Mouse (Mus musculus) spleen, adult 2 months (tissue): ENCODE data around the gene Cntnap2. TPM values are rescaled to one million over a fixed set of nuclear protein-coding genes. Genes with fewer than 3 reads are reported as not detected.

Source experiments
- DNase-seq, 2 experiments: peaks; one replicate each; pipeline versions ENCODE4 v3.0.0 to v3.0.0-alpha.2; 2012 to 2021; ENCODE audit warnings: low spot score in 2 of 2, low read depth in 1 of 2
- H3K27ac ChIP-seq: fragments of 200-500 bp; 2 replicates; pipeline ENCODE4 v1.5.1; 2012; ENCODE audit warnings: low read length, inconsistent platforms; ENCODE audit not compliant: insufficient read depth
- H3K27me3 ChIP-seq: fragments of 200-500 bp; 2 replicates; pipeline ENCODE4 v1.6.1; 2012; ENCODE audit warnings: mild to moderate bottlenecking, moderate library complexity, low read length, inconsistent platforms; ENCODE audit not compliant: control insufficient read depth, insufficient read depth
- H3K36me3 ChIP-seq: fragments of 200-500 bp; 2 replicates; pipeline ENCODE4 v1.6.1; 2012; ENCODE audit warnings: mild to moderate bottlenecking, low read length, inconsistent platforms; ENCODE audit not compliant: control insufficient read depth, insufficient read depth
- H3K4me1 ChIP-seq: fragments of 200-500 bp; 2 replicates; pipeline ENCODE4 v1.6.1; 2011; ENCODE audit warnings: inconsistent platforms; ENCODE audit not compliant: control insufficient read depth, insufficient read depth, insufficient read length
- H3K4me3 ChIP-seq: fragments of 200-500 bp; 2 replicates; pipeline ENCODE4 v1.5.1; 2011; ENCODE audit warnings: mild to moderate bottlenecking, inconsistent platforms; ENCODE audit not compliant: insufficient read depth, insufficient read length; ENCODE audit errors: extremely low read depth
- CTCF ChIP-seq: fragments of 200-500 bp; IDR thresholded peaks from 2 replicates; pipeline ENCODE4 v1.5.1; 2011; ENCODE audit warnings: mild to moderate bottlenecking, inconsistent platforms; ENCODE audit not compliant: insufficient read depth, insufficient read length, insufficient replicate concordance; ENCODE audit errors: extremely low read depth
- POLR2A ChIP-seq: fragments of 200-500 bp; IDR thresholded peaks from 2 replicates; pipeline ENCODE4 v1.6.1; 2011; ENCODE audit warnings: low read depth, low read length, inconsistent platforms
- WGBS: fragments of 180-500 bp; shearing (Covaris S2); methylation state at CpG from one replicate; pipeline ENCODE4 v1.1.7; 2018; 5-methylcytosine and 5-hydroxymethylcytosine counted together
- polyA plus RNA-seq: library from polyadenylated mRNA; depleted of rRNA; stranded (reverse); fragments of >200 nt; gene quantifications from 2 replicates; pipeline ENCODE4 v1.2.3, GENCODE M21; 2012

Gene Cntnap2
- polyA plus RNA-seq, 1 experiment = not detected

GRCm38 (mm10) chr6:46031821-46032594 lies 972.9 kb downstream of the Cntnap2 start:
- no peak overlapping the region for H3K27ac ChIP-seq
- no peaks in the 10 kb centered on the region for H3K4me1 ChIP-seq
- 67% methylated on average over 2 of the region's 2 CpGs for WGBS
- DNase-seq = no peak
- H3K27me3 ChIP-seq = no peaks in the 10 kb centered on the region
- TF ChIP-seq CTCF = no peak
- TF ChIP-seq POLR2A = no peak
- H3K4me3 ChIP-seq = no peak overlapping the region
- H3K36me3 ChIP-seq = no peaks in the 10 kb centered on the region

- TF ChIP-seq CTCF = no peak
- TF ChIP-seq POLR2A = no peak
- DNase-seq = no peak
- Histone ChIP-seq H3K4me1 (no peaks in the 10 kb centered on the region), H3K4me3 (no peak overlapping the region), H3K36me3 (no peaks in the 10 kb centered on the region), H3K27me3 (no peaks in the 10 kb centered on the region), H3K27ac (no peak overlapping the region)
- 72% methylated on average over 2 of the region's 2 CpGs for WGBS
Measured at GRCm38 (mm10) chr6:46033108-46033507, 974.0 kb downstream of the Cntnap2 start.

GRCm38 (mm10) chr6:46040671-46041070 lies 981.5 kb downstream of the Cntnap2 start:
- Histone ChIP-seq H3K4me3 (no peak overlapping the region), H3K36me3 (no peaks in the 10 kb centered on the region), H3K27ac (no peak overlapping the region), H3K27me3 (no peaks in the 10 kb centered on the region), H3K4me1 (no peaks in the 10 kb centered on the region)
- 82% methylated on average over 4 of the region's 4 CpGs for WGBS
- no peak for TF ChIP-seq CTCF
- TF ChIP-seq POLR2A = no peak
- DNase-seq = no peak

- TF ChIP-seq CTCF (no peak), POLR2A (no peak)
- WGBS = 78% methylated on average over 2 of the region's 2 CpGs
- no peaks in the 10 kb centered on the region for H3K4me1 ChIP-seq
- H3K36me3 ChIP-seq = no peaks in the 10 kb centered on the region
- no peaks in the 10 kb centered on the region for H3K27me3 ChIP-seq
- no peak for DNase-seq
- H3K4me3 ChIP-seq = no peak overlapping the region
- no peak overlapping the region for H3K27ac ChIP-seq
Measured at GRCm38 (mm10) chr6:46080236-46080635, 1021.1 kb downstream of the Cntnap2 start.

- no peak for DNase-seq
- Histone ChIP-seq H3K36me3 (no peaks in the 10 kb centered on the region), H3K27ac (no peak overlapping the region), H3K4me3 (no peak overlapping the region), H3K27me3 (no peaks in the 10 kb centered on the region), H3K4me1 (no peaks in the 10 kb centered on the region)
- TF ChIP-seq CTCF (no peak), POLR2A (no peak)
Measured at GRCm38 (mm10) chr6:46081432-46081831, 1022.3 kb downstream of the Cntnap2 start.

GRCm38 (mm10) chr6:46143189-46143841 lies 1084.2 kb downstream of the Cntnap2 start:
- no peak for DNase-seq
- TF ChIP-seq CTCF = no peak
- H3K27me3 ChIP-seq = no peaks in the 10 kb centered on the region
- no peak overlapping the region for H3K4me3 ChIP-seq
- no peaks in the 10 kb centered on the region for H3K4me1 ChIP-seq
- no peaks in the 10 kb centered on the region for H3K36me3 ChIP-seq
- H3K27ac ChIP-seq = no peak overlapping the region
- WGBS = 89% methylated on average over 1 of the region's 1 CpGs

- TF ChIP-seq CTCF (no peak), POLR2A (no peak)
- Histone ChIP-seq H3K4me3 (no peak overlapping the region), H3K27ac (no peak overlapping the region), H3K27me3 (no peaks in the 10 kb centered on the region), H3K4me1 (no peaks in the 10 kb centered on the region), H3K36me3 (no peaks in the 10 kb centered on the region)
- 73% methylated on average over 1 of the region's 1 CpGs for WGBS
- no peak for DNase-seq
Measured at GRCm38 (mm10) chr6:46166837-46167236, 1107.7 kb downstream of the Cntnap2 start.
